Mouse (Mus musculus) kidney, adult 8-10 months (tissue): ENCODE measurements at regions not wholly inside any gene's neighbourhood (a gene's known extent, or its start where the extent isn't known, plus 50 kb on each side); places are given as distances from the start of the nearest gene placed in this dataset.

Experiments
- DNase-seq, 2 experiments: peaks; one replicate each; pipeline ENCODE4 v3.0.0; 2022

DNA sequence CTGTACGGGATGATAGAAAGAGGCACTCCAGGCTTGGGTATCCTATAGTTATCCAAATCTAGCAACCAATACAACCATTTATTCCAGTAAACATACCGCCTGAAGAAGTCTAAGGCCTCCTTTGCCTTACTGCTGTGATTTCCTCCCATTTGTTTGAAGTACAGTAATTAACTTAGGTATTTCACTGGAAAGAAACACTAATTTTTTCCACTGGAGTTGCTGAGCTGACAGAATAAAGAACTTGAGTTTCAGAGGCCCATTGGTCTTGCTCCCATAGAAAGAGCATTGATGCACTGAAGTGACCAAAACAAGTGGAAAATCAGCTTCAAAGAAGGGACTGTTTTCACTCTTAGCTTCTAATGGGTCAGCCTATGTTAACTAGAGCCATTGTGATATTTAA, 1100.8 kb upstream of the Gm7489 start:
- DNase-seq: no peak

DNA sequence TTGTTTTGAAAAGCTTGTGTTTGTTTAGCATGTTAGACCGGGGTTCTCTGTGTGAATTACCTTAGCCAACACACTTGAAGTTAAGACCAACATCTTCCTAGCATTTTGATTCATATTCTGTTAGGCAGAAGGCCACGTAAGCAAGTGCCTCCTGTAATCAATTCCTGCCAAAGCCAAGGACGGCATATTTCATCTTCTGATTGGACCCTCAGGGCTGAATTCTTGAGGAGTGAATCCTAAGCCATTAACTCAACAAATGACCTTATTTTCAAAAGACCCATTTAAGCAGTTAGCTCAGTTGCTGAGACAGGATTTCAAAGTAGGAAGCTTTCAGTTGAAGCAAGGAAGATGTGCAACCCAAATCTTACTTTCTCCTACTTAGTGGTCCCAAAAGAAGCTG, 1099.5 kb upstream of the Gm7489 start:
- no peak for DNase-seq

DNA sequence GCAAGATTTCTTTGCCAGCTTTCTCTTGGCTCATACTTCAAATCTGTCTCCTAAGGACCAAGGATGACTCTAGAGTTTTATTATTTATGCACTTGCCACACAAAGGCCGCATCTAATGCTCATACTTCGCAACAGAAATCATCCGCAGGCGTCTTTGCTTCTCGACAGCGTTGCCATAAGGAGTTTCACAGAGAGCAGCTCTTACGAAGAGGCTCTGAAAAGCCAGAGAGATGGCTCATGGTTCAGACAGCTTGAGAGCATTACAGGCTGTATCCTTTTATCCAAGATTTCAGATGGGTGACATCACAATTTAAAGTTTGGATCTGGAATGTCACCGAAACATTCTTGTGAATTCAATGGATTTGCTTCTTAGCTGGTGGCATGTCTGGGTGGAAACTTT, 1098.7 kb upstream of the Gm7489 start:
- no peak for DNase-seq

DNA sequence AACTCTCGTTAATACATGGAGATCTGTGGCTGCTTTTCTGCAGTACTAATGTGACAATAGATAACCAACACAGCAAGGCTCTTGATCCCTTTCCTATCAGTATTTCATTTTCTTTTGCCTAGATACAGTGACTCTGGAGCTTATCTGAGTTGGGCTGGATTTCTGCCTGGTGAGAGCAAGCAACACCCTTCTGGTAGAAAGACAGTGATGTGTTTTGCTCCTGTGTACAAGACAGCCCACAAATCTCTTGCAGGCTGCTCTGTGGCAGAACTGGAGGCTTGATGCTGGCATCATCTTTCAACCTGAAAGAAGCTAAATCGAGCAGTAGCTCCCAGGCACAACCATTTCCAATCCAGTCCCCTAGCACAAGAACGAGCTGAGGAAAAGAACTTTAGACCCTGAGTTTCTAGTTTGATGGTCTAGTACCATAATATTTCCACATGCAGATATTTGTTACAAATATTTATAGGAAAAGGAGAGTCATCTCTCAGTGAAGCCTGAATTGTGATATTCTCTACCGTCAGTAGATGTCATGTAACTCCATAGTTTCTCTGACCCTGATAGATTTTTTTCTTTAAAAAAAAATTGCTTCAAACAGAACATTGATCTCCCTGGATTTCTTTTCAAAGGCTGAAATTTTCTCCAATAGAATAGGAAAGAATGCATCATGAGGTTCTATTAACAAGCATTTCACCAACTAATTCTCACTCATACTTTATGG, 1079.1 kb upstream of the Gm7489 start:
- DNase-seq: no peak

DNA sequence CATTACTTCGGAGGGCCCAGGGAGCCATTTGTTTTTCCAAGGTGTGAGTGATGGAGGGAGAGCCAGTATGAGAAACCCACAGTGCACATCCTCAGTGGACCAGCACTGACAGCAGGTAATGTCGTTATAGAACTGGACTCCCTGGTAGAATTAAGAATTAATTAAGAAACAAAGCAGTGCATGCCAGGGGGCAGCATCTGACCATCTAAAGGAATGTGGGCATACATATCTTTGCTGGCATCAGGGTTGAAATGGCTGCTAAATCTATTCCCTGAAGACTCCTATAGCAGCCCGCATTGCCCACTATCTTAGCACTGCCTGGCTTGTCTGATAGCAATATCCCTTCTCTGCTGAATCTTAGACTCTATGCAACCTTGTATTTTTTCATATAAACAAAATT, 1076.1 kb upstream of the Gm7489 start:
- DNase-seq: peak; percentile 1 to 24

DNA sequence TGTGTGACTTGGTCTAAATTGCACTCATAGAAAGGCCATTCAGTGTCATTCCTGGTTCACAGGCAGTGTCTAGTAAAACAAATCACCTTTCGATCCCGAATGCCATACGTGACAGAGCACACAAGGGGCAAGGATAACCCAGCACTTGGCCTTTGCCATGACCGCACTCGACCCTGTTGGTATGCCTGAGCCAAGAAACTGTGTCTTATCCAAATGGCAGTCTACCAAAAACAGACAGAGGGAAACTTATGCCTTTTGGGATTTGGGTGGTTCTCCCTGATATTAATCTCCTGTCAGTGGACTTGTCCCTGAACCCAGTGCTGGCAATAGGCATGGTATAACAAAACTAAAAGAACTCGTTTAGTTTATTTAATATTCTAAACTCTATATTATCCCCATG, 1063.9 kb upstream of the Gm7489 start:
- DNase-seq: no peak

DNA sequence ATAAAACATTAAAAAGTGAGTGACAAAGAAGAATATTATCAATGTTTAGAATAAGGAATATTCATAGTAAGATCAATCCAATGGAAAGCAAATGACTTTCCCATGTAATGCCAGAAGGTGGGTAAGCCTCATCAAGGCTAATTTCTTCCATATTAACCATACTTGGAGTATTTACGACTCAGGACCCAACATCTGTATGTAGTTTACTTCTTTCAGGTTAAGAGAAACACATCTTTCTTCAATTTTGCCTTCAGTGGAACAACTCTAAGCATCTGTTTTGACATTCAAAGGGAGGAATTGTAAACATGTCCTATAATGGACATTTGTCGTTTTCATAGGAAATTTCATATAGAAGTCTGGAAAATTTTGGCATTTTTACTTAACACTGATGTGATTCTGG, 1047.8 kb upstream of the Gm7489 start:
- DNase-seq: no peak

DNA sequence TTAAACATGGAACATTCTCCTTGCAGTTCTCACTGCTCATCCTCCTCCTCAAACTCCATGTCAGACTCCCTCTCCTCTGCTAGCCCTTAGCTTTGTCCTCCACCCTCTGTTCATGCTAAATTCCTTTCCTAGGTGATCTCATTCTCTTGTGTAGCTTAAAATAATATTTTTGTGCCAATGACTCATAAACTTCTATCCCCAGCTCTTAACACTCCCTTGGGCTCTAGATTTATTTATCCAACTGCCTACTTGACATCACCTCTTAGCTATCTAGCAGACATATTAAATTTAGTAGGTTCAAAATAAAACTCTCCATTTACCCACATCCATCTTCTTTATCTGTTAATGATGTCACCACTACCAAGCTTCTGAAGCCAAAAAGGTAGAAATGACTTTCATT, 1036.6 kb upstream of the Gm7489 start:
- DNase-seq: no peak

DNA sequence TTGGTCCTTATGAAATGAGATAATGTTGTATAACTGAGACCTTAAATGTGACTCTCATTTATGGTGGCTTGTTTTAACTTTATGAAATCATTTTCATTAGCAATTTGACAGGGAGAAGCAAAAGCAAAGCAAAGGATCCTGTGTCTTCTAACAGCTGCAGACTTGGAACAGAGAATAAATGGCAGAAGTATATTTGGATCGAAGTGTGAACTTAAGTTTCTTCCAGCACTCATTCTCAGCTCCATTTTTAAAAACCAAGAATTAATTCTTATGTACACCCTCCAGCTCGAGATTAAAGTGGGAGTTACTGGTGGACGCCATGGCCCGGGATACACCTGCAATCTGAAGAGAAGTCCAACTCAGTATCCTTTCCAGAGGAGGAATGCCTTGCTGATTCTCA, 1026.0 kb upstream of the Gm7489 start:
- no peak for DNase-seq

DNA sequence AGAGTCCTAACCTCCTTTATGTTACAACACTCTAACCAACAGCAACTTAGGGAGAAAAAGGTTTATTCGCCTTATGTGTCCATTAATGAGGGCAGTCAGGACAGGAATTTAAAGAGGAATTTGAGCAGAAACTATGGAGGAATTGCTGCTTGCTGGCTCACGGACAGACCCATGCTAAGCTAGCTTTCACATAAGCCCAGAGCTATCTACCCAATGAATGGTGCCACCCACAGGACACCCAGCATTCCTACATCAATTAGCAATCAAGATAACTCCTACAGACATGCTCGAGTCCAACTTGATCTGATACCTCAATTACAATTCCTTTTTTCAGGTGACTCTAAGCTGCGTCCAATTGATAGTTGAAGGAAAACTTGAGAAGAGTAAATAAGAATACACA, 1021.2 kb upstream of the Gm7489 start:
- no peak for DNase-seq

DNA sequence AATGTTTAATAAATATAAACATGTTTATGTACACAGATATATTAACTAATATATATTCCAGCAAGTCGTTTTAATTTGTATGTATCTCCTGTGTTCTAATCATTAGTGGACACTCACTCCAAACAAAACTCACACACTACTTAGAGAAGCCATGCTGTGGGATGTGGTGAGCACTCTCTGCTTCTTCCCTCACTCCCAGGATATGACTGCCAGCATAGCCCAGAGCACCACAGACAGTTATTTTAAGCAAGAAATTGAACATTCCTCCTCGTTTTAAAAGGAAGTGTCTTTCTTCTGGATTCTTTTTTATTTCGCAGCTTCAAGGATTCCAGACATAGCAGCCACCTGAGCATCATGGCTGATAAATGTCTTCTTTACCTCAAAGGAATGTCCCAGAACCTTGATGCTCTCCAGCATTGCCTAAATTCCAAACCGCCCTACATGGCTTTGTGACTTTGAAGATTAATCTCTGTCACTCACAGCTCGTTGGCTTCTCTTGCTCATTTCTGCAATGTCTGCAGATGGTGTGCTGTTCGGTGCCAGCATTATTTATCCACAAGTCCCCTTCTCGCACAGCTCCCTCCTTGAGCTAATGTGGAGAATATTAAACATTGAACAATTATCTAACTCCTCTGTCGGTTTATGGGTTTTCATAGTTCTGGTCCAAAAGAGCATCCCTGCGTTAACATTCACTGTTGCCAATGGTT, 992.3 kb upstream of the Gm7489 start:
- DNase-seq: no peak

DNA sequence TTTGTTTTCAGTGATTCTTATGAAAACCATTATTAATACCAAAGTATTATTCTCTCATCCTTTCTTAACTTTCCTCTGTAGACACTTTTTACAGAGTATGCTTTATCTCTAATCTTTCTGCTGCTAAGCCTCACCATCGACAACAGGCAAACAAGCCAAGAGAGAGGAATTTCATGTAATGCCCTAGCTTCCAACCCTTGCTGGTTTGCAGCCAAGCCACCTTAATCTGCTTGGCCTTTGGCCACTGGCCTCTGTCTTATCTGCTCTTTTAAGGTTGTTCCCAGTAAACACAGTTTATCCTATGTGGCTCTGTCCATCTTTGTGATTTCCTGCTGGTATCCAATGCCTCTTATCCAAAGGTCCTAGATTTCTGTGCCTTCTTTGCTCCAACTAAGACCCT, 986.6 kb upstream of the Gm7489 start:
- no peak for DNase-seq

DNA sequence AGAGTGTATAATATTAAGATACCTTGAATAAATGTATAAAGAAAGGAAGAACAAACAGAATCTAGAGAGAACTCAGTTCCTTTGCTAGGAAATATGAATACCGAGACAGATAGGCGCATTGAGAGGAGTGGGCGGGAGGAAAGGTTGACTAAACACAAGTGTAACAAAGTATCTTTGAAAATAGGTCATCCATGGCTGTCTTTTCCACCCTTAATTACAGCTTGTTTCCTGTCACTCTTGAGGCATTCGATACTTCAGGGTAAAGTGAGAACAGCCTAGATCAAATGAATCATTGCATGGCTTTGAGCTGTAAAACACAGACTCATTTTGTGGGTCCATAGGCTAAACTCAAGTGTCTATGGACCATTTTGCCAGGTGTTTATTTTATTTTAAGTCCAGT, 985.3 kb upstream of the Gm7489 start:
- no peak for DNase-seq

DNA sequence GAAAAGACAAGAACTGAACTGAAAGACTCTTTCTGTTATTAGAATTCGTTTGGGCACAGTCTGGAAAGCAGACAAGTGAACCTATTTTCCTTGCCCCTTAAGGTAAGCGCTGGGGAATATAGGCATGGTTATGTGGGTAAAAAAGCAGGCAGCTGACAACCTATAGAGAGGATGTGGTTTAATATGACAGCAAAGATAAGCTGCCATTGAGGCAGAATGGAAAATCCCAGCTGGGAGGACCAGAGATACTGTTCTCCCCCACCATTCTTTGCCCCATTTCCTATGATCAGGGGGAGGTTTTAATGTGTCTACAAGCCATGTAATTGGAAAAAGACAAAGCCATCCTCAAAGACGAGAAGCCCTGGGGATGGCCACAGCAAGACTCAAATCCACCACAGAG, 984.9 kb upstream of the Gm7489 start:
- no peak for DNase-seq

DNA sequence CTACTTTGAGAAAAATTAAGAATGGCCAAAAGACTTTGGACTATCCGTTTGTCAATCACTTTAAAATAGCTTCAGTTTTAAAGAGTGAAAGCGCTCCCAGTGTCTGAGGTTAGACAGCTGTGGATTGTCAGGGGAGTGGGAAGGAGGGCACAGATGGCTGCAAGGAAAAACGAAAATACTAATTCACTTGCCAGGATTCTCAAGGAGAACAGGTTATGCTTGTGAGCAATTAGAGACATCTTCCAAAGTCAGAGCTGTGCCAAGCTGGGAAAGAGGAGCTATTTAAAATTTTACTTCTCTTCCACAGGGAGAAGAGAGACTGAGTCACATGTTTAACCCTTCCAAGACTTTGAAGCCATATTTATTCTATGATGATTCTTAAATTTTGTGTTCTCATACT, 979.5 kb upstream of the Gm7489 start:
- no peak for DNase-seq

DNA sequence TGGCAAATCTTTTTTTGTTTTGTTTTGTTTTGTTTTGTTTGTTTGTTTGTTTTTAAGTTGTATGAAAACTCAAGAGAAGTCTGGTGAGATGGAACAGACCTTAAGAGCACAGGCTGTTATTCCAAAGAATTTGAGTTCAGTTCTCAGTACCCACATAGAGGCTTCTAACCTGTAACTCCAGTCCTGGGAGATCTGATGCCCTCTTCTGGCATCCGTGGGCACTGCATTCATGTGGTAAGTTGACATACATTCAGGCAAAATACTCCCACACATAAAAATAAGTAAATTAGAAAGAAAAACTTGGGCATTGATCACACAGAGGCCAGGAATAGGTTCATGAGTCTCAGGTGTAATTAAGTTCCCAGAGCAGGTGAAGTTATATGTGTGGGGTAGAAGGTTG, 977.5 kb upstream of the Gm7489 start:
- no peak for DNase-seq

DNA sequence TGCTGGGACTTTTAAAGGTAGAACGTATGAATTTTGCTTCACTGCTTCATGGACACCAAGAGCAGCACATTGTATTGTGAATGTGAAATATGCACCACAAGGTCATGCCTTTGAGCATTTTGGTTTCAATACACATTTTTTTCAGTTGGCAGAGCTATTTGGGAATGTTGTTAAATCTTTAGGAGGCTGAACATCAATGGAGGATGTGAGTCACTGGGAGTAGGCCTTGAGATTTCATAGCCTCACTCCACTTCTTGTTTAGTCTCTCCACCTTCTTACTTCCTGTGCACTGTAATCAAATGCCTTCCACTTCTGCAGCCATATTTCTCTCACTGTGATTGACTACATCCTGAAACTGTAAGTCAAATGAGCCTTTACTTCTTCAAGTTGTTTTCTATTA, 962.4 kb upstream of the Gm7489 start:
- DNase-seq: no peak

DNA sequence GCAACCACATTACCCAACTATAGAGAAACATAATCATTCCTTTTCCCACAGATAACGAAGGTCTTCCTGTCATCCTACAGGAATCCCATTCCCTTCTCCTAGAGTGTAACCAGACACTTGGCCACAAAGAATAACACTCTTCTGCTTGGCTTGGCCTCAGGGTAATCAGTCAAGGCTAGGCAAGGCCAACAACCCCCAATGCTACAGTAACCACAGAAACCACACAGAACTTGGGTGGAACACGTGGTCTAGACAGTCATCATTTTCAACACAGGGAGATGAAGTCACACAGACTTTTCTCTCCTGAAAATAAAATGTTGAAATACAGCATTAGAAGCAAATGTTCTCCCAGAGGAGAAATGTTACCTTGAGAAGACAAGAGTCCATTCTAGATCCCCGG, 956.3 kb upstream of the Gm7489 start:
- DNase-seq: no peak

DNA sequence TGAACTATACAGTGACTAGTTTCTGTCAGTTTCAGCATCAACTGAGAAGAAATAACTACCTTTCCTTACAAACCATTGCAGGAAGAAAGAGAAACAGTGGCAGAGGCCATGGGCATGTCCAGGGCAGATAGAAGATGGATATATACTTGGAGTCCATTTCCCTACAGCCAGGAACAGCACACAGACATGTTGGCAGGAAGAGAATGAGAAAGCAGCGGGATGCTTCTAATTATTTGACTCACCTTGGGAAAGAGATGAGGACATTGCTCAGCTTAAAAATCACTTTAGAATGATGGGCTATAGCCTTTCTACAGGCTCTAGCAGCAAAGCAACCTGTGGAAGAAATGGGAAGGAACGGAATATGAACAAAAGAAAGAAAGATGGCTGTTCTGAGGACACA, 947.6 kb upstream of the Gm7489 start:
- DNase-seq: no peak

DNA sequence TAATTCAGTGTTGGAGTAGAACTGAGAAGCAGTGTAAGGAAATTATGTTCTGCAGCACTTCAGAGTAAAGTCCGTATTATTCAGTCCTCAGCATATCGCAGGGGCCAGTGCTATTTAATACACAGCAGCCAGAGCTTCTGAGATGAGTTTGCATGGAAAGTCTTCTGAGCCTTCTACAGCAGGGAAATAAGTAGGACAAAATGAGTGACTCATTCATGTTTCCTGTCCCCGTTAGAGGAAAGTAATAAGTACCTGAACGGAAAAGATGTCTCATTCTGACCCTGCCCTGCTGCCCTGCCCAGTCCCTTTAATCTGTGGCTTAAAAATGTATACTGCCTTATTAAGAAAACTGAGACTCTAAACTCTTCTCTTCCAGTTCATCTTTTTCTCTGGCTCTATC, 940.1 kb upstream of the Gm7489 start:
- no peak for DNase-seq

DNA sequence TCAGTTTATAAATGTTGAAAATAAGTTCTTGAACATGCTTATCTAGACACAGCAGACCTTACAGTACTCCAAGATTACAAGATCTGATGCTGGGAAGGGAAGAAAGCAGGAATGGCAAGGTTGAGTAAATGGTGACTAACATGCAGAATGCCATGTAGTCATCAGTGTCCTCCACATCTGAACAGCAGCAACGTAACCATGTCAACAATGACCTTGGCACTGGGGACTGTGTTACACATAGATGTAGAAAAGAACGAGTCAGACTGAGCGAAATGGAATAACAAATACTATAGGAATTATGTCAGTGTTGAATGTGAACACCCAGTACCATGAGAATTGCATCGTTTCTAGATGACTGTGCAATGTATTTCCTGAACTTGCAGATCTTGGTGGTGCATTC, 936.5 kb upstream of the Gm7489 start:
- DNase-seq: no peak

DNA sequence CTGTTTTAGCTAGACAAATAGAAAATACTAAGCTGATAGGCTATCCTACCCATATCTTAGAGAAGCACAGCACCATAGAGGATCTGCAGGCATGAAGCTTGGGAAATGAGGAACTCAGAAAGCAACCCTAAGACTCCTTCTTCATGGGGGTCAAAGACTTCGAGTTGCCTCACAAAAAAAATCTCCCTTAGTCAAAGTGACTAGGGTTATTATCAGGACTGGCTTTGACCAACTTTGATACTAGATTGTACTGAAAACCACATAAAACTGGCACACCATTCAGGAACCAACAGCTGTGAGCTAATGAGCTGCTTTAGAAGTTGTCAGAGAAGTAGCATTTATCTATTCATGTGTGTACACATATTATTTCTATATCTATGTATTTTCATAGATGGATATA, 931.2 kb upstream of the Gm7489 start:
- no peak for DNase-seq

DNA sequence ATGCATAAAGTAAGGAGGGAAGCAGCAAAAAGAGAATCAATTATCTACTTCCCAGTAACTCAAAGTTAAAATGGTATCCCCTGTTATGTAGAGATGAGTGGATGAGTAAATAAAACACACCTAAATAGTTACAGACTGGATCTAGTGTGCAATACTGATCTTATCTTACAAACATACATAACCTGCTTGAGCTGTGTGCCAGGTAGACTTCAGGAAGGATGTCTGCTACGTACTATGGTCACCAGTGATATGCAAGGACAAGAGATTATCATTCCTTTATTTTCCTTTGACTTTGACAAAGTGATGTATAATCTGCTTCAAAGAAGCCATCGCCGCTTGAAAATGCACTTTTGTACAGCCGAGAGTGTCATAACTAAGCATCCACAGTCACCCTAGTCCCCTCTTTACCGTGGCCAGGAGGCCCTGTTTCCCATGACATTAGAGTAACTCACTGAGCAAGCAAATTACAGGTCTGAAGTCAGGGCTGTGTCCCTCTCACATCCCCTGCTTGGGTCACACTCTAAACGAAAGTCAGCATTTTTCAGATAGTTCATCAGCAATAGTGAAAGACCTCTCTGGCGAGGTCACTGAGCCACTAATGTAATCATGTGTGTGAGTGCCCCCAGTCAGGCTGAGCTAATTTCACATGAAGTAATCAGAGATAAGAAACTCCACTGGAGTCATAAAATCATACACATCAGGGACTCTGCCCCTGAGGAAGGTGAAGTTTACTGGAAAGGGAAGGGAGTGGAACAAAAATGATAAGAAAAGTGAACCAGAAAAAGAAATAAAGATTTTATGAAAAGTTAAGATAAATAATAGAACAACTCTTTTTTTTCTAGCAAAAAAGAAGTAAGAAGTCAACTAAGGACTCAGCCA, 929.8 kb upstream of the Gm7489 start:
- no peak for DNase-seq

DNA sequence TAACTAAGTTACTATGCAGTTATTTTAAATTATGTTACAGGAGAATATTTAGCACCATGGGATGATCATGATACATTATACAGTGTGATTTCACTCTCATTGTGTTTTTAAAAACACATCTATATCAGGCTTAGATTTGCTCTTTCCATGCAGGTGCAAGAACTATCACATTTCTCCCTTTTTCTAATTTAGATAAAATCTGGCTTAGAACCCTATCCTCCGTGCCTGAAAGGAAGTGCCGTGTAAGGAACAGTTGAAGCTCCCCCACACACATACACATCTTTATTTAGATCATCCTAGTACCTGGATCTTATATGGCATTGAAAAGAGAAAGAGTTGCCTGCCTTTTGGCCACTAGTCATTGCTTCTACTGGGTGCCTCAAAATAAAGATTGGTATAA, 925.0 kb upstream of the Gm7489 start:
- no peak for DNase-seq
